Mouse (Mus musculus): Measurements from ENCODE around the gene Lta. TPM values are rescaled to one million over a fixed set of nuclear protein-coding genes. Genes with fewer than 3 reads are reported as not detected.

The Lta gene
- polyA plus RNA-seq, 1 experiment from 2014 or later: not detected

GRCm38 (mm10) chr17:35174201-35174977, 30.8 kb downstream of the Lta start:
- WGBS: 59% methylated on average over 8 of the region's 8 CpGs
- Histone ChIP-seq H3K27ac (replicated peaks) (no peak overlapping the region), H3K4me1 (0 out of 2 replicates have a peak, but pooled peaks cover 4% of the 10 kb centered on the region), H3K4me2 (no peak overlapping the region), H3K9me3 (no peaks in the 10 kb centered on the region), H3K36me3 (no peaks in the 10 kb centered on the region), H3K4me3 (no peak overlapping the region), H3K9ac (no peak overlapping the region), H3K27me3 (replicated peaks) (peaks cover 4% of the 10 kb centered on the region; the same call in 1 of the 2 replicates)
- no peak for ATAC-seq (ENCODE audit: extremely low read depth, insufficient number of reproducible peaks, low FRiP score, low TSS enrichment)

GRCm38 (mm10) chr17:35173329-35173728, 31.8 kb downstream of the Lta start:
- Histone ChIP-seq H3K4me2 (no peak overlapping the region), H3K4me3 (no peak overlapping the region), H3K9ac (no peak overlapping the region), H3K4me1 (0 out of 2 replicates have a peak, but pooled peaks cover 4% of the 10 kb centered on the region), H3K36me3 (no peaks in the 10 kb centered on the region), H3K9me3 (no peaks in the 10 kb centered on the region), H3K27ac (replicated peaks) (no peak overlapping the region), H3K27me3 (replicated peaks) (peaks cover 4% of the 10 kb centered on the region; the same call in 1 of the 2 replicates)
- no peak for ATAC-seq (ENCODE audit: extremely low read depth, insufficient number of reproducible peaks, low FRiP score, low TSS enrichment)
- 57% methylated on average over 3 of the region's 3 CpGs for WGBS

GRCm38 (mm10) chr17:35172445-35173234, 32.5 kb downstream of the Lta start:
- Histone ChIP-seq H3K27me3 (replicated peaks) (peaks cover 4% of the 10 kb centered on the region; the same call in 1 of the 2 replicates), H3K4me2 (no peak overlapping the region), H3K4me3 (no peak overlapping the region), H3K36me3 (no peaks in the 10 kb centered on the region), H3K4me1 (0 out of 2 replicates have a peak, but pooled peaks cover 4% of the 10 kb centered on the region), H3K27ac (replicated peaks) (no peak overlapping the region), H3K9ac (no peak overlapping the region), H3K9me3 (no peaks in the 10 kb centered on the region)
- ATAC-seq (ENCODE audit: extremely low read depth, insufficient number of reproducible peaks, low FRiP score, low TSS enrichment): no peak
- WGBS: 52% methylated on average over 11 of the region's 11 CpGs

- H3K4me2 ChIP-seq: no peak overlapping the region
- 14% methylated on average over 4 of the region's 4 CpGs for WGBS
Measured at GRCm38 (mm10) chr17:35168541-35169207, 36.5 kb downstream of the Lta start.

GRCm38 (mm10) chr17:35167794-35168193, 37.4 kb downstream of the Lta start:
- Histone ChIP-seq H3K4me1 (peaks cover 21% of the 10 kb centered on the region), H3K4me2 (no peak overlapping the region), H3K9me3 (no peaks in the 10 kb centered on the region), H3K27ac (replicated peaks) (no peak overlapping the region), H3K36me3 (no peaks in the 10 kb centered on the region), H3K9ac (no peak overlapping the region), H3K4me3 (no peak overlapping the region), H3K27me3 (replicated peaks) (no peaks in the 10 kb centered on the region; the same call in 1 of the 2 replicates)
- no peak for ATAC-seq (ENCODE audit: extremely low read depth, insufficient number of reproducible peaks, low FRiP score, low TSS enrichment)
- 80% methylated on average over 7 of the region's 7 CpGs for WGBS

More at GRCm38 (mm10) chr17:35168541-35169207, 36.5 kb downstream of the Lta start:
- Histone ChIP-seq H3K9me3 (no peaks in the 10 kb centered on the region), H3K27ac (replicated peaks) (no peak overlapping the region), H3K36me3 (no peaks in the 10 kb centered on the region), H3K4me1 (peaks cover 13% of the 10 kb centered on the region), H3K27me3 (replicated peaks) (no peaks in the 10 kb centered on the region; the same call in 1 of the 2 replicates), H3K9ac (0 out of 2 replicates have a peak overlapping the region, but pooled peaks have one; percentile 52), H3K4me3 (no peak overlapping the region)
- no peak for ATAC-seq (ENCODE audit: extremely low read depth, insufficient number of reproducible peaks, low FRiP score, low TSS enrichment)

GRCm38 (mm10) chr17:35166352-35167035, 38.7 kb downstream of the Lta start:
- Histone ChIP-seq H3K4me2 (peak overlapping the region; percentile 72), H3K4me3 (peak overlapping the region; percentile 100), H3K27me3 (replicated peaks) (no peaks in the 10 kb centered on the region), H3K27ac (replicated peaks) (peak overlapping the region; percentile 99), H3K4me1 (peaks cover 34% of the 10 kb centered on the region), H3K9ac (peak overlapping the region; percentile 77), H3K9me3 (no peaks in the 10 kb centered on the region), H3K36me3 (peaks cover 12% of the 10 kb centered on the region)
- WGBS: 69% methylated on average over 8 of the region's 8 CpGs
- no peak for ATAC-seq (ENCODE audit: extremely low read depth, insufficient number of reproducible peaks, low FRiP score, low TSS enrichment)

GRCm38 (mm10) chr17:35165451-35166155, 39.5 kb downstream of the Lta start:
- no peak for ATAC-seq (ENCODE audit: extremely low read depth, insufficient number of reproducible peaks, low FRiP score, low TSS enrichment)
- Histone ChIP-seq H3K4me1 (peaks cover 39% of the 10 kb centered on the region), H3K36me3 (peaks cover 21% of the 10 kb centered on the region), H3K9ac (peak overlapping the region; percentile 78), H3K27ac (replicated peaks) (peak overlapping the region; percentile 99), H3K4me3 (peak overlapping the region; percentile 100), H3K4me2 (peak overlapping the region; percentile 72), H3K9me3 (no peaks in the 10 kb centered on the region), H3K27me3 (replicated peaks) (no peaks in the 10 kb centered on the region)
- WGBS: 26% methylated on average over 12 of the region's 12 CpGs

- Histone ChIP-seq H3K27me3 (replicated peaks) (no peaks in the 10 kb centered on the region), H3K9ac (peak within 1 kb of the TSS; percentile 100), H3K4me2 (peak within 1 kb of the TSS; percentile 99), H3K4me1 (peaks cover 39% of the 10 kb centered on the region), H3K27ac (replicated peaks) (peak within 1 kb of the TSS; percentile 99), H3K9me3 (no peaks in the 10 kb centered on the region), H3K4me3 (peak within 1 kb of the TSS; percentile 100), H3K36me3 (peaks cover 29% of the 10 kb centered on the region)
- under 1% methylated on average over 44 of the region's 89 CpGs for WGBS
- peak; percentile 96 for ATAC-seq (ENCODE audit: extremely low read depth, insufficient number of reproducible peaks, low FRiP score, low TSS enrichment)
Measured at GRCm38 (mm10) chr17:35164568-35165450, 40.3 kb downstream of the Lta start, which contains the start of gene Prrc2a. Gene Prrc2a (minus strand): TSS chr17:35164897.

GRCm38 (mm10) chr17:35164218-35164567, 41.0 kb downstream of the Lta start:
- Histone ChIP-seq H3K27me3 (replicated peaks) (no peaks in the 10 kb centered on the region), H3K9me3 (no peaks in the 10 kb centered on the region), H3K4me2 (peak overlapping the region; percentile 99), H3K4me3 (peak overlapping the region; percentile 100), H3K27ac (replicated peaks) (peak overlapping the region; percentile 99), H3K4me1 (peaks cover 39% of the 10 kb centered on the region), H3K9ac (peak overlapping the region; percentile 100), H3K36me3 (peaks cover 36% of the 10 kb centered on the region)
- under 1% methylated on average over 28 of the region's 28 CpGs for WGBS
- ATAC-seq (ENCODE audit: extremely low read depth, insufficient number of reproducible peaks, low FRiP score, low TSS enrichment): no peak; the same call in 1 of the 2 replicates
